Mouse (Mus musculus): ENCODE measurements around the gene Babam2.

Babam2 gene

DNA sequence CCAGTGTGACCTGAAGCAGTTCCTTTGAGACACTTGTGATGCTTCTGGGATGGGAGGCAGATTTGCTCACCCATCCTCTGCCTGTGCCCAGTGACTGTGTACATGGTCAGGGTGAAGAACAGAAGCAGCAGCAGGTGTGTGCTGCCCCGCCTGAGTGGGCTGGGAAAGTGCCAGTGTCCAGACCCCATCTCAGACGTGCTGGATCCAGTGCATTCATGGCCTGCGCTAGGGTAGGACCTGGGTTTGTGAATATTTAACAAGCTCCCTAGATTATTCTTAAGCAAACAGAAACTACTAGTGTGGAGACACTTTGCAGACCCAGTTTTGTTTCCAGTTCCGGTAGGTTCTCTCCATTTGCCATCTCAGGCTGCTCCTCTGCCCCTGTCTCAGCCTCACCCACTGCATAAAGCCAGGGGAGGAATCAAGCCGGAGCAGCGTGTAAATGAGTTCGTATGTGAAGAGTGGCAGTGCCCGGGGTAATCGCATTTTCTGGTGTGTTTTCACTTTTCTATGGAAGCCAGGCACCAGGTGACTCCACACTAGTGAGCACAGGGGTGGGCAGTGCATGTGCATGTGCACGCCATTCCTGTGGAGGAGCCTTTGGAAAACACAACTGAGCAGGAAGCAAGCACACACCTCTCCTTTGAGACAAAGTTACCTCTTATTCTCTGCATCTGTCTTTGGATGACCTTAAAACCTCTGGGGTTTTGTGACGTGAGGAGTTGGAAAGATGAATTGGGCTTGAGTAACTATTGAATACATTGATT is 290.2 kb downstream of the Babam2 start:
- DNase-seq (ENCODE audit: low read depth): no peak

DNA sequence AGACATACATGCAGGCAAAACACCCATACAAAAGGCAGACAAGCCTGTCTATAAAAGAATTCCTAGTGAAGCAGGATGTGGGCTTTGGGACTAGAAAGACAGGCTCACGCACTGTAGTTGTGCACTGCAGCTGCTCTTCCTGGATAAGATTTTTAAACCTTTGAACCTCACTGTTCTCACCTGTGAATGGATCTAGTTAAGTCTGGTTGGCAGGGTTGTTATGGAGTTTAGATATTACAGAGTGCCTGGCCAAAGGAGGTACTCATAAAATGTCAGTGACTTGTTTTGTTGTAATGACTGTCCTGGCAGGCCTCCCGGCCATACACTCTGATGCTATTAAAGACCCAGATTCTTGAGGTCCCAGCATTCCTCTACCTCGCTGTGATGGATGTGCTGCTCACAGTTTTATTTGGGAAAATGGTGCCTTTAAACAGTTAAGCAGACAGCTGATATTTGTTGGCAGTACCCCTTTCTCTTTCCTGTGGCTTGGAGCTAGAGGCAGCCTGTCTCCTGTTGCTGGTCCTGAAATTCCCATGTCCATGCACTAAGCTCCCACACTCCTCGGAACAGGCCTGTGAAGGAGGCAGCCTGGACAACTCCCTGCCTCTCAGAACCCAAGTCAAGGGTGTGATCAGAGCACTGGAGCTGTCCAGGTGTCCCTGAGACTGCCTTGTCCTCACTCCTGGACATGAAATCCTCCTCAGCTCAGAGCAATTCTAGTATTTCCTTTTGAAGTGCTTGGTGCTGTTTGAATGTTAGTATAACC is 299.9 kb downstream of the Babam2 start:
- DNase-seq (ENCODE audit: low read depth): no peak

DNA sequence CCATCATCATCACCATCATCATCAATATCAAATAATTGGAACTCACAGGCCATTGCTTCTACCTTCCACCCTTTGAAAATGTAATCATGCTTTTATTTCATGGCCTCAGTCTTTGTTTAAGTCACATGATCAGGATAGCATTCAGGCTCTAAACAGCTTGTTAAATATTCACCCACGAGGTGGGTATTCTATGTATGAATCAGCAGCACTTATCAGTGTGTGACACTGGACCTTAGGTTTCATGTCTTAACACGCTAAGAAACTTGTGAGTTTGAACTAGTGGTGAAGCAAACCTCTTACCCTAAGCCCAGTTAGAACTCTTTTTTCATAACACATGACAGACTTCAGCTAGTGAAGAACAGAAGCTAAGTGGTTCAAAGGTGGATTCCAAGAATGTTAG is 301.3 kb downstream of the Babam2 start:
- no peak for DNase-seq (ENCODE audit: low read depth)

DNA sequence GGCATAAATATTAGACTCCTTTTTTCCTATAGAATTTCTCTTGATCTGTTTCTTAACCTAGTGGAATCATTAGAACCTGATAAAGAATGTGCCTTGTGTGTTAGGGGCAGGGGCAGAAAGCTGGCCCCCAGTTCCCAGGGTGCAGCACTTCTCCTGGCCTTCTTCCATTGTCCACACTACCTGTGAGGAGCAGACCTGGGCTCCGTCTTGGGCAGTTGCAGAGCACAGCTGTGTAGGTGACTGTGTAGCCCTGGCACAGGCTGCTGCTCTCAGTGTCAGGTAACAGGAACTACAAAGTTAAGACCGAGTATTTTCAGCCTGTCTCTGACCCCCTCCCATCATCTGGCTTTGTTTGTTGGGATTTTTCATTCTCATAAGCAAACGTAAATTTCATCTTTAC is 302.6 kb downstream of the Babam2 start:
- no peak for DNase-seq (ENCODE audit: low read depth)

DNA sequence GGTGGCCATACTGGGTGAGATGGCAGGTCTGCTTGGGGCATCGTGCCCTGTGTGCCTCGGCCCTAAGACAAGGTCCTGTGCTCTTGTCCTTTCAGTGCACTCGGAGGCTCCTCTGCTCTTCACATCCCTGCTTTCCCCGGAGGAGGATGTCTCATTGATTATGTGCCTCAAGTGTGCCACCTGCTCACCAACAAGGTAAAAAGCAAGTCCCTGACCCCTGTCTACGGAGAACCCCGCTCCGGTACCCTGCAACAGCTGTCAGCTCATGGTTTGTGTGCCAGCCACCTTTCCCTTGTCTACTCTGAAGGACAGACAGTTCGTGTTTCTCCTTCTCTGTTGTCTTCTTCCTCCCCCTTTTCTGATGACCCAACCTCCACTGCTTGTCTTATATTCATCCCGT is 303.8 kb downstream of the Babam2 start:
- DNase-seq (ENCODE audit: low read depth): no peak

DNA sequence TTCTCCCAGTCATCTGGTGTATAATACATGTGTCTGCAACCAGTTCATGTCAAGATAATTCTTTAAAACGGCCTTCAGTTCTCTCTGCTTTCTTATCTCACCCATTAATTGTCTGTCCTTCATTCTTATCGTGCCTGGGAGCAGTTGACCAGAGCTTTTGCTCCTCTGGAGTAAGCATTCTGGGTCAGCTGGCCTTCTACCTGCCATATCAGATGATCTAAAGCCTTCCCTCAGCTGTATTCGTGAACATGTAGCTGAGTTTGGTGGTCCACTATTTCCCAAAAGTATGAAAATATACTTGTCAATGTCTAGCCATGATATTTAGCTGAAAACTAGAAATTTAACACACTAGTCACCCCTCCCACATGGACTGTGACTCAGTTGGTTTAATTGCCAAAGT is 304.3 kb downstream of the Babam2 start:
- DNase-seq (ENCODE audit: low read depth): no peak

DNA sequence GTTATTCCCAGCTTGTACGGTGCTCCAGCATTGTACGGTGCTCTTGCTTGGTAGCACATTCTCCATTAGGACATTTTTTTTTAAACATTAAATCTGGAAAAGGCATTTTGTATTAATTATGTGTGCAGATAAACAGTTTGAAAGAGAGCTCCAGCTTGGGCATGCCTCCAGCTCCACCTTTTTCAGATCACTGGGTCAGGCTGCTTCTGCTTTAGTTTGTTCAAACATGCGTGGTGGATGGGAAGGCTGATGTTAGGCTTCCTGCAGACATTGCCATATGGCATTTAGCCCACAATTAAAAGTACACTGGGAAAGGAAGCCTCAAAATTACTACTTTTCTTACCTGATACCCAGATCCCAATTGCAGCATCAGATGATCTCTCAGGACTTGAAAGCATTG is 310.9 kb downstream of the Babam2 start:
- DNase-seq (ENCODE audit: low read depth): no peak

DNA sequence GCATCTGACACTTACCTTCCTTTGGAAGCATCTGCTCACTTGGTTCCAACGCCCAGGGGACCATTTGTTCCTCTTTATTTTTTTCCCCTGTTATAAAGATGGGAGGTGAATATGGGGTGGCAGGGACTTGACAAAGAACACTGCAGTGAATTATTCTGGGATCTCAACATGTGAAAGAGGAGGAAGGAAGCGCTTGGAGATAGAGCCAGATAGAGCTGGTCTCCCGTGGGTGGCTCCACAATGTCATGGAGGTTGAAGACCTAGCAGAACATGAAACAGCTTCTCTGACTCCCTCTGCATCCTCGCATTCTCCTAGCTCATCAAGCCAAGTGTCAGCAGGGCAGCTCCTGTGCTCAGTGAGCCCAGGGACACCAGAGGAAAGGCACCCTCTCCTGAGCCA is 312.6 kb downstream of the Babam2 start:
- no peak for DNase-seq (ENCODE audit: low read depth)

DNA sequence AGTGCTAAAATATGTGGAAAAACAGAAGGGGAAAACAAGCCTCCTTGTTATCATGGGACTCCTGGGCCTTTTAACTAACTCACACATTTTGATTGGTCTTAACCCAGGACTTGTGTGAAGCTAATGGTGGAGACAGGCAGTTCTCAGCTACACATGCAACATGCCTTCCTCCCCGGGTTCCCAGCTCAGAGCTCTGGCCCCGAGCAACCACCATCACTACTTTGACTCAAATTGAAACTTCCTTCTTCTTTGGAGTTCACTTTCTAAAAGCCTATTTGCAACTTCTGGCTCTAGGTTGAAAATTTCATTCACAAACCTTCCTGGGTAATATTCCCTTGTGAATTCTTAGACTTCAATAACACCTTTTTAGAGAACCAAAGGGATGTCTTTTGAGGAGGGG is 315.6 kb downstream of the Babam2 start:
- DNase-seq (ENCODE audit: low read depth): no peak

DNA sequence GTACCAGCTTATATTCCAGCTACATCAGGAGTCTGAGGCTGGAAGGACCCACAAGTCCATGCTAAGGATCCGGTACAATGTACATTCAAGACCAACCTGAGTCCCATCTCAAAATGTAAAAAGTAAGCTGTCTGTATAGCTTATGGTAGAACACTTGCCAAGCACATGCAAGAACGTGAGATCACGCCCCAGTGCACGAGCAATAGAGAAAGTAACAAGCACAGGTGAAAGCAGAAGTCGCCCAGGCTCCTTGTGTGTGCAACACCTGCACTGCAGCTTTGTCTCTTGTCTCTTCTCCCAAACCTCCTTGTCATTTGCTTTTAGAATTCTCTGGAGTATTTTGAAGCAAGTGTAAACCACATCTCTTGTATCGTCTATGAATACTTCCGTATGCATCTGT is 317.3 kb downstream of the Babam2 start:
- no peak for DNase-seq (ENCODE audit: low read depth)

DNA sequence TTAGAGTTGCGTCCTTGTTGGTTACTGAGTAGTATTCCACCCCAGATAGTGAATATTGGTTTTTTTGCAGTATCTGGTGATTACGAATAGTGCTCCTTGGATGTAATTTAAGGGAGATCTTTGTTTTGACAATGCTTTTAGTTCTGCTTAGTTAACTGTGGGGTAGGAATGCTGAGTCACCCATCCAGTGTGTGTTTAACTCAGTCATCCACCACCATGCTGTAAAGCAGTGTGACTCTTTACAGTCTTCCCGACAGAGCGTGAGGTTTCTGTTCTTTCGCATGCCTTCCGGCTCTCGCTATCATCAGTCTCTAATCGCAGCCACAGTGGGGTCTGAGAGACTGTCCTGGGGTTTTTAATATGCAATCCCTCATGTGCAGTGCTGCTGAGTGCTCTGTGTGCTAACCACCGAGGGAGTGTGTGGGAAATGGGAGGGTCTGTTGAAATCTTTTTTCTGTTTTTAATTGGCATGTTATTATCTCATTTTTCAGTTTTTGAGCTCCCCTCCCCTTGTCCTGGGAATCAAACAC is 318.5 kb downstream of the Babam2 start:
- no peak for DNase-seq (ENCODE audit: low read depth)

DNA sequence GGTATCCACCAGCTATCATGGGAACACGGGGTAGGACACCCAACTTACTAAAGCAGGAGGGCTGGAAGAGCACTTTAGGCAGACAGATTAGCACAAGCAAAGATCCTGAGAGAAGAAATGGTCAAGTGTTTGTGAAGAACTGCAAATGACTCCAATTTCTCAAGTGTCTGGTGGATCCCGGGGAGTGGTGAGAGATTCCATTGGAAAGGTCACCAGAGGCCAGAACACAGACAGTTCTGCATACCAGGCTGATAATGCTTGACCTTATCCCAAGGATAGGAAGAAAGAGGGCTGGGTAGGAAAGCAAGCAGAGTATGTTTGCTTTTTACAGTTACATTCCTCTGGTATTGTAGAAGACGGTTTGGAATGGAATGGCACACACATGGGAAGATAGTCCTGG is 320.2 kb downstream of the Babam2 start:
- DNase-seq (ENCODE audit: low read depth): no peak

DNA sequence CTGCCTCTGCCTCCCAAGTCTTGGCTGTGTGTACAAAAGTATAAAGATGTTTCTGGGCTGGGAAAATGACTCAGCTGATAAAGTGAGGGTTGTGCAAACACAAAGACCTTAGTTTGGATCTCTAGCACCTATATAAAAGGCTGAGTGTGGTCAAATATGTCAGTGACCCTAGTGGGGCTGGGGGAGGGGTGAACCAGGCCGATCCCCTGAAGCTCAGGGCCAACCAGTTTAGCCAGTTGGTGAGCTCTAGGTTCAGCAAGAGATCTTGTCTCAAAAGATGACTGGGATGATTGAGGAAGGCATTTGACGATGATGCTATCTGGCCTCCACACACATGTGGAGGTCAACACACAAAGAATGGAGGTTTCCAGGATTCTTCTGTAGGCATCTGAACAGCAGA is 320.8 kb downstream of the Babam2 start:
- no peak for DNase-seq (ENCODE audit: low read depth)

DNA sequence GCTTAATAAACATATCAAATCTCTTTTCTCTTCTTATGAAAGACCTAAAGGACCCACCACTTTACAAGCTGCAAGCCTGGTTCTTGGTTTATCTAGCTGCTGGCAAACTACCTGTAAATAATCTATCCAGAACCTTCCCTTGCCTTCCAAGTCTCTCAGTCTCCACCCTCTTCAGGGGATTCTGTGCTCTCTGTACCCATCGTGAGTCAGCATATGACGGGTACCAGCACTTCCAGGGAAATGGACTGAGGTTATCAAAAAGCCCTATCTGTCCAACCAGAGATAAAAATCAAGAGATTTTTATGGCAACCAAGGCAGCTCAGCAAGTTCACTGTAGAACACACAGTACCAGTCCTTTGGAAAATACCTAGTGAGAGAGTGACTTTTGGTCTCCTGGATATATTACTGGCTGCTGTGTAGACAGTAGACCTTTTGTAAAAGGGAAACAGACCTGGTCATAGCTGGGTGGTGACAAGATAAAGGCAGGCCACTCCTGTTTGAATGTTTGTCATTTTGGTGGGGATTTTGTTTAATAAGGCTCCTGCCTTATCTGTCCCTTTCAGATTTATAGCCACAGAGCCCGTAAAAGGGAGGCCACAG is 332.4 kb downstream of the Babam2 start:
- no peak for DNase-seq (ENCODE audit: low read depth)

DNA sequence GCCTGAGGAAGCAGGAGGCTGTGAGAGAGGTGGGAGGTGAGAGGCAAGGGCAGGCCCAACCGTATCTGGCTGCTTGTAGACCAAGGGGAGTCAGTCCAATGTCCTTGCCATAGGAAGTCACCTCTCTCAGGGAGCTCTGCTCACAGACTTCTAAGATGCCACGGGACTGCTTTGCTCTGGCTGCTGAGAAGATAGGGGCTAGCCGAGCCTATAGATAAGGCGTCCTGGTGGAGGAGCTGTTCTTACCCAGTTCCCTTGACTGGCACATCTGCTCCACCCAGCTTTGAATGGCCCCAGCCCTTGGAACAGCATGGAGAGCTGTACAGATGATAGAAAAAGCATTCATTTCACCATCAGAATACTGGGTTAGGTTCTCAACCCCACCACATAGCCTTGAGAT is 335.7 kb downstream of the Babam2 start:
- DNase-seq (ENCODE audit: low read depth): no peak

DNA sequence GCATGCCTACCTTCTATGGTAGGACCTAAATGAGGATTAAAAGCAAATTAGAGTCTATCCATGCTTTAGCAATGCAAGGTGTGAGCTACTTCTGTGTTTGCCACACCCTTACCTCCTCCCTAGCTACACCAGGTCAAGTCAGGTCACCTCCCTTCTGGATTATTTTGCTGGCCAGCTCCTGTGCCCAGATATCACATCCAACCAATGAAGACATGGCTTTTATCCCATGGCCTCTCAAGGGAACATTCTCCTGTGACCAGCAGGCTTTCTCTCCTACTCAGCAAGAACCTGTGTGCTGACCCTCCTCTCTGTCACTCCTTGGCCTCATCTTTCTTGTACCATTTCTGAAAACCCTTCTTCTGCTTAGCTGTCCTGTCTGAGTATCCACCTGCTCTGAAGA is 336.1 kb downstream of the Babam2 start:
- DNase-seq (ENCODE audit: low read depth): no peak

DNA sequence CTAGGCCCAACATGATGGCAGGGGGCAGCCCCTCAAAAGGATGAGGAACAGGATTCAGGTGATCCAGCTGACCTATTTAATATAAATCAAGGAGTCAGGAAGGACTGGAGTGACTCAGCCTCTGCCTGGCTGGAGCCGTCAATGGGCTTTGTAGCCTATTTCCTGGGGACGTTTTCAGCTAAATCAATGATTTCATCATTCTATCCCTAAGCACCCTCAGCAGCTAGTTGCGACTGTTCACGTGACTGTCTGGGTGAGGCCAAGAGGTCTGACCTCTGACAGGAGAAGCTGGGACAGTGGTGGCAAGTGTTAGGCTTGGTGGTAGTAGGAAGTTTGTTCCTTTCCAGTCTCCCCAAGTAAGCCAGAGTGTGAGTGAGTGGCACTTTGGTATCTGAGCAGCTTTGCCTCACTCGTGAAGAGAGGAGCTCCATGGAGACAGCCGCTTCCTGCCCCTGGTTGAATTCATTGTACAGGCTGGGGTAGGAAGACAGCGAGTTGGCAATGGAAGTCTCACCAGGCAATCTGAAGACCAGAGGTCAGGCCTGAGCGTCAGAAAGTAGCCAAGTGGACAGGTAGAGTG is 337.1 kb downstream of the Babam2 start:
- DNase-seq (ENCODE audit: low read depth): no peak

DNA sequence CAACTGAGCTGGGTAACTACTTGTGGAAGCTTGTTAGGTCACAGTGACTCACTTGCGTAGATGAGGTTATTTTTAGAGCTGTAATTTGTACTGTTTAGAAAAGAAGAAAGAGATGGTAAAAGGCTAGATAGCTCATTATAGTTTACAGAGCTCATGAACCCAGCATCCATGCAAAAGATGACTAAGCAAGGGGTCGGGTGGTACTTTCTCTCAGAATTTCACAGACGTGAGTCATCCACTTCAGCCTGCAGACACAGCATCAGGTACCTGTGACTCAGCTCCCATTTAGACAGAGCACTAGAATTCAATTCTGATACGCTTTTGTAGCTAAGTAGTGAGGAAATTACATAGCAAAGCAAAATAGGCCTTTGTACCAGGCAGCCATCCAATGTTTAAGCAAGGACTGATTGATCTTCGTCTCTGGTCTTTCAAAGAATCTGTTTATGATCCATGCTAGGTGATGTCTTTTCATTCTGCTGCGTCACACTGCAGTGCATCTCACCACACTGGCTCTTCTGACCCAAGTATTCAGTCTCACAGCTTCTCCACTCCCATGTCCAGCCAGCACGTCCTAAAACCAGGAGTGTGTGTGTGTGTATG is 338.3 kb downstream of the Babam2 start:
- no peak for DNase-seq (ENCODE audit: low read depth)

DNA sequence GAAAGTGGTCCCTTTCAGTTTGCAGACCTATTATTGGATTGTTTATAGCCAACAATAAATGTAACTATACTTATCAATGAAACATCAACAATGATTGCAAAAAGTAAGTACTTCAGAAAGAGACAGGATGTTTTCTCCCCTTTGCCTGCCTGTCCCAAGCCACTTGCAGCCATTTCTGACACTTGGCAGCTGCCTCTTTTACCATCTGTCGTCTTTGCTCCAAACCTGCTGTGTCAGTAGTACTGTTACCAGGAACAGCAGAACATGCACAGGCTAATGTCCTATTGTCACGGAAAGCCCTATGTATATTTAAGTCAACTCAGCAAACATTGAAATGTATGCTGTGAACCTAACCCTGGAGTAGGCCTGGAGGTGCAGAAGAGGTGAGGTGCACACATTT is 339.4 kb downstream of the Babam2 start:
- DNase-seq (ENCODE audit: low read depth): no peak

DNA sequence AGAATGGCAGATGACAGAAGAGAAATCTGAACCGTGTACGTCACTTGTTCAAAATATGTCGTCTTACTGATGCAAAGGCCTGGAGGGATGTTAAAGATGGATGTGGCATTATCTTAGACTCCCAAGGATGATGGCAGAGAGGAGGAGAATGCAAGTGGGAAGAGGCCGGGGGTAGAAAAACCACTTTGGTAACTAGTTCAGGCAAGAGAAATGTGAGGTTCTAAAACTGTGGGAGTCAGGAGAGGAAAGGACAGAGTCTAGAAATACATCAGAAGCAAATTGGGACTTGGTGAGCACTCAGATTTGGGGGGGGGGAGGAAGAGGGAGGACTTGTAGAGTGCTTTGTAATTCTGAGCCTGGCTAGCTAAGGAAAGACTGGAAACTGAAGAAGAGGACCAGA is 340.1 kb downstream of the Babam2 start:
- no peak for DNase-seq (ENCODE audit: low read depth)

DNA sequence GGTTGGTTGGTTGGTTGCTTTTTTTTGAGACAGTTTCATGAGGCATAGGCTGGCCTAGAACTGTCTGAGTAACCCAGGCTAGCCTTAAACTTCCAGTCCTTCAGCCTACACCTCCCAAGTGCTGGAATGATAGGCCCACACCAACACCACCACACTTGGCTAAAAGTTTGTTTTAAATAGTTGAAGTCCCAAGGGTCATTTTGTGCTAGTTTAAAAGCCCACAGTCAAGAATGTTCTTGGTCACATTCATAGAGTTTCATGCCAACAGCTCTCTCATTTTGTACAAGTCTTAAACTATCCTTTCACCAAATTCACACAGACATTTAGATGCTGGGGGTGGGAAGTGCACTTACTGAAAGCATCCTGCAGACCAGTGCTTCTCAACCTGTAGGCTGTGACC is 341.5 kb downstream of the Babam2 start:
- DNase-seq (ENCODE audit: low read depth): no peak

DNA sequence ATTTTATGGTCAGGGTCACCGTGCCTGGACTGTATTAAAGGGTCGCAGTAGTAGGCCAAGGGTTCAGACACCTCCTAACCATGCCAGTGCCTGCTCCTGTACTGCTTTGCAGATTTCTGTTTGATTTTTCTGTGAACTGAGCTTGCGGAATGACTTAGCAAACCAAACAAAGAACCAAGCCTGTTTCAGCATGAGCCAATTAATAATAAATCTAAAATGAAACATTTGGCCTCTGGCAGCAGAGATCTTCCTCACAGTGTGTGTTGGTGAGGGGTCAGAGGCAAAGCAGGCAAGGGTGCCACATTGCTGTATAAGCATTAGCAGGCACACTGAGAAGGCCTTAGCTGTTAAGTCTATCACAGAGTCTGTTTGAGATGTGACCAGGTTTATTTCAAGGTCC is 342.0 kb downstream of the Babam2 start:
- no peak for DNase-seq (ENCODE audit: low read depth)
